ENCODE assay signal across 8 mouse cellular contexts in the genomic region with DNA sequence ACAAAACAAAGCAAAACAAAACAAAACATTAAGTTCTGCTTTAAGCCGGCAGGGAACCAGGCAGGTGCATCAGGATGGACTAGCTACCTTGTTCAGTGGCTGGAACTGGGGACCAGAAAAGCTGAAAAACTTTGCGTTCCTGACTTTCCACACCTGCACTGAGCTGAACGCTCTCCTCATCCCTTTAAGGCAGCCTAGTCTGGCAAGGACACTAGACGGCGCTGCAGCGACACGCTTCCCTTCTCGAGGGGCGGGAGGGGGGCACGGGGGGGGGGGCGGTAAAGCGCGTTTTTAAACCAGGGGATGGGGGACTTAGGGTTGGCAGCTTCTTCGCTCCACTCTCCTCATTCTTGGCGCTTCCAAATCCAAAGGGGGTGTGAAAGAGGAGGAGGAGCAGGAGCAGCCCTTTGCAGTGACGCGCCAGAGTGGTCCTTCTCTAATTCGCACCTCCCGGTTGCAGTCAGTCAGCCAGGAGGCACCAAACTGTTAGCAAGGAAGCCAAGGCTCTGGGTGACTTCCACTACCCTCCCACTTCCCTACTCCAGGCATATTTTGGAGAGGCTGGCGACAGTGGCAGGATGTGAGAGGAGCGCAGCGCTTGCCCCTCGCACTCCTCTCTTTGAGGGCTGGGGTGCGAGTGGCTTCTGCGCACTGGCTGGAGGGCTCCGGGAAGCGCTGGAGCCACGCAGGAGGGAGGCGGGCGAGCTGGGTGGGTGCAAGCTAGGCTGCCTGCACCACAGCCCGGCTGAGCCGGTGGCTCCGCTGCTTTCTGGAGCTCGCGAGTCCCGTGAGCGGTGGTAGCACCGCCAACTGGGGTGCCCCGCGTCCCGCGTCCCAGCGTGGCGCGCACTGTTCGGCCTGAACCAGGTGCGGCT. TPM values are rescaled to one million over a fixed set of nuclear protein-coding genes. Genes with fewer than 3 reads are reported as not detected.
DNase-seq lines count a peak whose midpoint lies in the region; ATAC-seq and TF ChIP-seq lines count a peak whose summit lies in the region.

Il1rapl2 (plus strand) TSS at position 288 of the 875 bp plus-strand sequence.

- H3K9ac ChIP-seq in lung, embryonic 14.5 days: no peak within 1 kb of the TSS
- peak within 1 kb of the TSS; percentile 30; the same call in 1 of the 2 replicates for H3K9ac ChIP-seq in heart, embryonic 14.5 days (ENCODE audit: low read length)

- ATAC-seq in lung, embryonic 14.5 days (ENCODE audit: insufficient read depth): peak; percentile 75; the same call in 1 of the 2 replicates
- ATAC-seq in heart, embryonic 14.5 days (ENCODE audit: insufficient number of reproducible peaks, insufficient read depth, low FRiP score, low read depth): no peak

- peaks cover 37% of the 10 kb centered on the region for H3K27me3 ChIP-seq in lung, embryonic 14.5 days (ENCODE audit: insufficient read depth, low read length)
- H3K27me3 ChIP-seq in heart, embryonic 14.5 days (ENCODE audit: control insufficient read depth, insufficient read depth, low read length): peaks cover 21% of the 10 kb centered on the region

- WGBS in lung, embryonic 14.5 days: 13% methylated on average over 46 of the region's 47 CpGs
- WGBS in heart, embryonic 14.5 days: 11% methylated on average over 43 of the region's 47 CpGs

- H3K9me3 ChIP-seq in lung, embryonic 14.5 days (ENCODE audit: low read depth, low read length): no peaks in the 10 kb centered on the region
- H3K9me3 ChIP-seq in heart, embryonic 14.5 days (ENCODE audit: control insufficient read depth, low read length): no peaks in the 10 kb centered on the region

- H3K4me1 ChIP-seq in lung, embryonic 14.5 days (ENCODE audit: insufficient read depth): no peaks in the 10 kb centered on the region
- H3K4me1 ChIP-seq in heart, embryonic 14.5 days (ENCODE audit: control insufficient read depth in 2 of 2, insufficient read depth in 2 of 2, low read length in 2 of 2): no peaks in the 10 kb centered on the region

- peak; percentile 37 for DNase-seq in adrenal gland, postnatal 10 days
- no peak for DNase-seq in adrenal gland, postnatal 4 days (ENCODE audit: low spot score in 2 of 2)
- peak; percentile 47 for DNase-seq in lung, embryonic 14.5 days
- DNase-seq in lung, postnatal 10 days: no peak
- DNase-seq in mesoderm, embryonic 11.5 days (ENCODE audit: low read depth, low spot score): peak; percentile 34
- no peak for DNase-seq in adipocyte (ENCODE audit: low spot score)
- no peak for DNase-seq in lung, adult 18-20 months

- H3K4me2 ChIP-seq in lung, embryonic 14.5 days: peak within 1 kb of the TSS; percentile 58
- H3K4me2 ChIP-seq in heart, embryonic 14.5 days (ENCODE audit: low read length): peak within 1 kb of the TSS; percentile 81

- H3K36me3 ChIP-seq in lung, embryonic 14.5 days (ENCODE audit: insufficient read depth): no peaks in the 10 kb centered on the region
- H3K36me3 ChIP-seq in heart, embryonic 14.5 days (ENCODE audit: control insufficient read depth, insufficient read depth, low read length): no peaks in the 10 kb centered on the region

- H3K4me3 ChIP-seq in lung, embryonic 14.5 days (ENCODE audit: low read depth, low read length): peak within 1 kb of the TSS; percentile 28
- peak within 1 kb of the TSS; percentile 35 to 41 for H3K4me3 ChIP-seq in heart, embryonic 14.5 days (ENCODE audit: control insufficient read depth in 1 of 2, insufficient read depth in 1 of 2, low read depth in 1 of 2, low read length in 2 of 2)

- TF ChIP-seq CTCF in lung, embryonic 14.5 days (IDR thresholded peaks at IDR 0.05; ENCODE audit: low read depth): peak; percentile 46

- no peak within 1 kb of the TSS for H3K27ac ChIP-seq in lung, embryonic 14.5 days (ENCODE audit: low read depth)
- no peak within 1 kb of the TSS for H3K27ac ChIP-seq in heart, embryonic 14.5 days (replicated peaks in 1 of 2; ENCODE audit: control insufficient read depth in 1 of 2, insufficient read depth in 1 of 2, low read depth in 2 of 2, low read length in 2 of 2)

RNA-seq across cellular contexts. Expression of gene Il1rapl2, which starts in this region (rescaled TPM):
- 1 to 10 TPM in 1 of 2 experiments, under 1 TPM in 1; 0.21 to 1.2 TPM for total RNA-seq in adrenal gland, postnatal 10 days (2021)
- total RNA-seq in adrenal gland, postnatal 4 days (2021): 1 to 10 TPM in 1 of 2 experiments, under 1 TPM in 1; 0.62 to 2.1 TPM
- not detected in 2 replicates for polyA plus RNA-seq in lung, embryonic 14.5 days (2014; fragmentation: Nextera tagmentation; extraction: Ambion mirVana)
- polyA plus RNA-seq in heart, embryonic 14.5 days (2014; fragmentation: Nextera tagmentation; extraction: Ambion mirVana): 0.20 TPM in 1 of 2 replicates, not detected in the other

Comparison
In these comparisons a context has a peak if more than half of its experiments do, and no peak if none do; other contexts are left out.
1. DNase-seq: peak in adrenal gland, postnatal 10 days (single experiment) and mesoderm, embryonic 11.5 days (single experiment); none in adrenal gland, postnatal 4 days (0 of 2), lung, postnatal 10 days (single experiment), adipocyte (single experiment) and lung, adult 18-20 months (0 of 2).
2. Peak in DNase-seq, ATAC-seq, H3K4me3 ChIP-seq and H3K4me2 ChIP-seq in lung, embryonic 14.5 days; RNA of the gene not detected or under 1 TPM.